Mouse (Mus musculus): ENCODE measurements around the gene Phkg1. TPM values are rescaled to one million over a fixed set of nuclear protein-coding genes. Genes with fewer than 3 reads are reported as not detected.

Gene Phkg1
- polyA plus RNA-seq, 1 experiment from 2014 or later = 0.14 TPM

GRCm38 (mm10) chr5:129865841-129866240 lies 32.5 kb downstream of the Phkg1 start:
- no peak overlapping the region for H3K27ac ChIP-seq
- no peaks in the 10 kb centered on the region for H3K27me3 ChIP-seq
- no peak overlapping the region for H3K4me3 ChIP-seq
- no peaks in the 10 kb centered on the region for H3K9me3 ChIP-seq
- no peaks in the 10 kb centered on the region for H3K4me1 ChIP-seq
- H3K9ac ChIP-seq = no peak overlapping the region
- peaks cover 17% of the 10 kb centered on the region for H3K36me3 ChIP-seq
- 89% methylated on average over 12 of the region's 12 CpGs for WGBS
- no peak overlapping the region for H3K4me2 ChIP-seq (replicated peaks)
- ATAC-seq (ENCODE audit: insufficient number of reproducible peaks, insufficient read depth, low FRiP score, low TSS enrichment) = no peak

DNA sequence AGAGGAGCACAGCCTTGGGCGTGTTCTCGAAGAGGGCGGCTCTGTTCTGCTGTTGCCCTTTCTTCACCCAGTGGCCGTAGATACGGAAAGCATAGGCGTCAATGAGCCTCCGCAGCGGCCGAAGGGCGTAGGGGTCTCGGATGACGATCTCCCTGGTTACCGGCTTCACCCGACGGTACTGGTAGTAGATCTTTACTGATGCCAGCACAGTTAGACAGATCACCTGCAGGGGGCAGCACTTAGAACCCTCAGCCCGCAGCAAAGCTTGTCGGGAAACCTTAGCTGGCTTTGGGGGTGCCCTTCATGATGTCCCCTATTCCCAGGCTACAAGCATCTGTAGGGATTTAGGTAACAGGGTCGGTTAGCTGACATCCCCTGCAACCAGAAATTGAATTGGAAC lies 33.9 kb downstream of the Phkg1 start:
- no peak for ATAC-seq (ENCODE audit: insufficient number of reproducible peaks, insufficient read depth, low FRiP score, low TSS enrichment)
- 10% methylated on average over 18 of the region's 18 CpGs for WGBS
- no peak overlapping the region for H3K9ac ChIP-seq

GRCm38 (mm10) chr5:129862325-129862724 lies 36.0 kb downstream of the Phkg1 start:
- no peak overlapping the region for H3K27ac ChIP-seq
- no peaks in the 10 kb centered on the region for H3K27me3 ChIP-seq
- H3K36me3 ChIP-seq = peaks cover 50% of the 10 kb centered on the region
- H3K4me2 ChIP-seq (replicated peaks) = no peak overlapping the region
- no peak overlapping the region for H3K4me3 ChIP-seq
- H3K4me1 ChIP-seq = no peaks in the 10 kb centered on the region
- H3K9ac ChIP-seq = no peak overlapping the region
- ATAC-seq (ENCODE audit: insufficient number of reproducible peaks, insufficient read depth, low FRiP score, low TSS enrichment) = no peak
- whole genome bisulfite sequencing = 95% methylated on average over 6 of the region's 6 CpGs
- no peaks in the 10 kb centered on the region for H3K9me3 ChIP-seq

More for the DNA sequence above, 33.9 kb downstream of the Phkg1 start:
- Histone ChIP-seq H3K27me3 (no peaks in the 10 kb centered on the region), H3K9me3 (no peaks in the 10 kb centered on the region), H3K27ac (no peak overlapping the region), H3K4me2 (replicated peaks) (peak overlapping the region; percentile 18), H3K36me3 (peaks cover 31% of the 10 kb centered on the region), H3K4me3 (no peak overlapping the region), H3K4me1 (no peaks in the 10 kb centered on the region)

GRCm38 (mm10) chr5:129856414-129856813 lies 41.9 kb downstream of the Phkg1 start:
- H3K9ac ChIP-seq = no peak overlapping the region
- H3K27ac ChIP-seq = no peak overlapping the region
- H3K4me3 ChIP-seq = no peak overlapping the region
- WGBS = 80% methylated on average over 5 of the region's 5 CpGs
- H3K4me2 ChIP-seq (replicated peaks) = no peak overlapping the region
- no peak for ATAC-seq (ENCODE audit: insufficient number of reproducible peaks, insufficient read depth, low FRiP score, low TSS enrichment)
- peaks cover 75% of the 10 kb centered on the region for H3K36me3 ChIP-seq
- H3K9me3 ChIP-seq = no peaks in the 10 kb centered on the region
- no peaks in the 10 kb centered on the region for H3K4me1 ChIP-seq
- H3K27me3 ChIP-seq = no peaks in the 10 kb centered on the region

DNA sequence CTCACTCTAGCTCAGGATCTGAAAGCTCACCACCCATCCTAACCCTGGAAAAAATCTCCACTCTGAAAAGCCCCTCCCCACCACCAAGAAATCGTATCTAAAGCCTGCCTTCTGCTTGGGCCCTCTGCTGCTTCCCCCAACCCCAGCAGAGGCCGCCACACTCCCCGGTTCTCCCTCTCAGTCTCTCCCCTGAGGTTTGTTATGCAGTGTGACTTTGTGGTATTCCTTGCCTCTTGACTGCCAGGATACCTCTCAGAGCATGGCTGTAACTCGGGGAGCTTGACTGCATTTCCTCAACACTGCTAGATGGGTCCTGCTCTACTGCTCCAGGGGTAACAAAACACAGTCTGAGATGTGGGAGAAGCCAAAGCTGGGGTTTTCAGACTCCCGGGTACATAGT lies 43.2 kb downstream of the Phkg1 start:
- Histone ChIP-seq H3K4me3 (no peak overlapping the region), H3K9me3 (no peaks in the 10 kb centered on the region), H3K36me3 (peaks cover 66% of the 10 kb centered on the region), H3K4me1 (no peaks in the 10 kb centered on the region), H3K9ac (no peak overlapping the region), H3K27ac (no peak overlapping the region), H3K4me2 (replicated peaks) (no peak overlapping the region), H3K27me3 (no peaks in the 10 kb centered on the region)
- WGBS = 45% methylated on average over 5 of the region's 5 CpGs
- no peak for ATAC-seq (ENCODE audit: insufficient number of reproducible peaks, insufficient read depth, low FRiP score, low TSS enrichment)

DNA sequence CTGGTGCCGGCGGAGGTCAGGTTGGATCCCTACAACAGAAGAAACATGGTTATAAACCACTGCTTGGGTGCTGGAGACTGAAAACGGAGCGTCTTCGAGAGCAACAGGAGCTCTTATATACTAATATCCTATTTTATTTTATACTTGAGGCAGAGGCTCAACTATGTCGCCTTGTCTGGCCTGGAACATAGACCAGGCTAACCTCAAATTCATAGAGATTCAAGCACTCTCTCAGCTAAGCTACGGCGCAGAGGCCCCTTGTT lies 50.9 kb downstream of the Phkg1 start:
- H3K4me2 ChIP-seq (replicated peaks) = peak overlapping the region; percentile 59
- H3K27ac ChIP-seq = no peak overlapping the region
- peaks cover 31% of the 10 kb centered on the region for H3K36me3 ChIP-seq
- no peaks in the 10 kb centered on the region for H3K27me3 ChIP-seq
- no peaks in the 10 kb centered on the region for H3K9me3 ChIP-seq
- peak overlapping the region; percentile 70 for H3K9ac ChIP-seq
- peak overlapping the region; percentile 61 for H3K4me3 ChIP-seq
- no peak for ATAC-seq (ENCODE audit: insufficient number of reproducible peaks, insufficient read depth, low FRiP score, low TSS enrichment)
- no peaks in the 10 kb centered on the region for H3K4me1 ChIP-seq
- WGBS = 71% methylated on average over 8 of the region's 8 CpGs

- WGBS = 13% methylated on average over 22 of the region's 22 CpGs
- H3K9me3 ChIP-seq = no peaks in the 10 kb centered on the region
- H3K36me3 ChIP-seq = peaks cover 31% of the 10 kb centered on the region
- H3K27me3 ChIP-seq = no peaks in the 10 kb centered on the region
- H3K4me3 ChIP-seq = peak within 1 kb of the TSS; percentile 61
- peak within 1 kb of the TSS; percentile 70 for H3K9ac ChIP-seq
- no peaks in the 10 kb centered on the region for H3K4me1 ChIP-seq
- peak within 1 kb of the TSS; percentile 59 for H3K4me2 ChIP-seq (replicated peaks)
- peak; percentile 95 for ATAC-seq (ENCODE audit: insufficient number of reproducible peaks, insufficient read depth, low FRiP score, low TSS enrichment)
- 0 out of 2 replicates have a peak within 1 kb of the TSS, but pooled peaks have one; percentile 43 for H3K27ac ChIP-seq
These were observed 51.4 kb downstream of the Phkg1 start, which contains the start of gene Sumf2 for GRCm38 (mm10) chr5:129846752-129847557. Gene Sumf2, plus strand, starts transcription at chr5:129846986.

DNA sequence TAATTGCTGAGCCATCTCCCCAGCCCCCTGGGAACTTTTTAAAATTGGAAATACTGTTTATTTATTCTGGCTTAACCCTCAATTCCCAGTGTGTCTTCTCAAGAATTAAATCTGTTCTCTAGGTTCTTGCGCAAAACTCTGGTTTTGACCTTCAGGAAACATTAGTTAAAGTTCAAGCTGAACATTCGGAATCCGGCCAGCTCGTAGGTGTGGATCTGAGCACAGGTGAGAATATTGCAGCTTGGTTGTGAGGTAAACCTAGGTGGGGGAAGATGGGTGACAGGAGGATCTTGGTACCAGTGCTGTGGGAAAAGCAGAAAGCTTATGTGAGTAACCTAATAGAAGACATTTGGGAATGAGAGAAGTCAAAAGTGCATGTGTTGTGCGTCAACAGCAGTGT lies 53.5 kb downstream of the Phkg1 start:
- WGBS = 94% methylated on average over 5 of the region's 5 CpGs
- H3K27me3 ChIP-seq = no peaks in the 10 kb centered on the region
- H3K9me3 ChIP-seq = no peaks in the 10 kb centered on the region
- H3K4me1 ChIP-seq = no peaks in the 10 kb centered on the region
- H3K4me2 ChIP-seq (replicated peaks) = no peak overlapping the region
- no peak for ATAC-seq (ENCODE audit: insufficient number of reproducible peaks, insufficient read depth, low FRiP score, low TSS enrichment)
- no peak overlapping the region for H3K4me3 ChIP-seq
- H3K36me3 ChIP-seq = peaks cover 23% of the 10 kb centered on the region
- no peak overlapping the region for H3K27ac ChIP-seq
- no peak overlapping the region for H3K9ac ChIP-seq

Other genes starting within 250 kb of the Phkg1 start
- 5.5 and 6.2 TPM in 2 replicates for gene Zfp11, start 228.4 kb downstream of the Phkg1 start, polyA plus RNA-seq (2016; fragmentation: Nextera tagmentation; extraction: Ambion mirVana)
- gene Sept14, start 190.0 kb downstream of the Phkg1 start, polyA plus RNA-seq (2016; fragmentation: Nextera tagmentation; extraction: Ambion mirVana) = not detected in 2 replicates
- gene Mrps17, start 183.1 kb downstream of the Phkg1 start, polyA plus RNA-seq (2016; fragmentation: Nextera tagmentation; extraction: Ambion mirVana) = 187 and 190 TPM in 2 replicates
- 89.1 and 96.8 TPM in 2 replicates for gene Nipsnap2, start 173.5 kb downstream of the Phkg1 start, polyA plus RNA-seq (2016; fragmentation: Nextera tagmentation; extraction: Ambion mirVana)
- 30.0 and 31.7 TPM in 2 replicates for gene Psph, start 111.1 kb downstream of the Phkg1 start, polyA plus RNA-seq (2016; fragmentation: Nextera tagmentation; extraction: Ambion mirVana)
- 84.3 and 88.4 TPM in 2 replicates for gene Sumf2, start 51.6 kb downstream of the Phkg1 start, polyA plus RNA-seq (2016; fragmentation: Nextera tagmentation; extraction: Ambion mirVana)
- gene Chchd2, start 11.1 kb downstream of the Phkg1 start, polyA plus RNA-seq (2016; fragmentation: Nextera tagmentation; extraction: Ambion mirVana) = 862 and 908 TPM in 2 replicates
- 11.5 and 12.3 TPM in 2 replicates for gene Zbed5, start 2.8 kb downstream of the Phkg1 start, polyA plus RNA-seq (2016; fragmentation: Nextera tagmentation; extraction: Ambion mirVana)
- 4.2 and 4.5 TPM in 2 replicates for gene Nupr1l, start 10.0 kb upstream of the Phkg1 start, polyA plus RNA-seq (2016; fragmentation: Nextera tagmentation; extraction: Ambion mirVana)
- gene Vkorc1l1, start 43.4 kb upstream of the Phkg1 start, polyA plus RNA-seq (2016; fragmentation: Nextera tagmentation; extraction: Ambion mirVana) = 35.1 and 35.8 TPM in 2 replicates
- gene Gusb, start 104.5 kb upstream of the Phkg1 start, polyA plus RNA-seq (2016; fragmentation: Nextera tagmentation; extraction: Ambion mirVana) = 35.4 and 35.9 TPM in 2 replicates
- gene Asl, start 130.7 kb upstream of the Phkg1 start, polyA plus RNA-seq (2016; fragmentation: Nextera tagmentation; extraction: Ambion mirVana) = 24.0 and 26.7 TPM in 2 replicates
- gene Crcp, start 130.7 kb upstream of the Phkg1 start, polyA plus RNA-seq (2016; fragmentation: Nextera tagmentation; extraction: Ambion mirVana) = 42.0 and 42.9 TPM in 2 replicates
- gene Tpst1, start 174.8 kb upstream of the Phkg1 start, polyA plus RNA-seq (2016; fragmentation: Nextera tagmentation; extraction: Ambion mirVana) = 77.2 and 83.6 TPM in 2 replicates
- 7.3 and 8.7 TPM in 2 replicates for gene Kctd7, start 246.3 kb upstream of the Phkg1 start, polyA plus RNA-seq (2016; fragmentation: Nextera tagmentation; extraction: Ambion mirVana)

Data from embryonic facial prominence, embryonic 12.5 days (tissue).